Mouse (Mus musculus): ENCODE results near the gene Frem1. TPM values are rescaled to one million over a fixed set of nuclear protein-coding genes. Genes with fewer than 3 reads are reported as not detected.

Gene Frem1
- polyA plus RNA-seq, 1 experiment = 0.48 TPM

- H3K4me1 ChIP-seq (ENCODE audit: control insufficient read depth, insufficient read depth, insufficient read length, low read length) = no peaks in the 10 kb centered on the region
- no peaks in the 10 kb centered on the region for H3K27me3 ChIP-seq (ENCODE audit: control insufficient read depth, insufficient read depth, low read length)
- no peak overlapping the region for H3K4me3 ChIP-seq (ENCODE audit: low read depth, low read length)
- H3K36me3 ChIP-seq (ENCODE audit: control insufficient read depth, insufficient read depth, low read length) = no peaks in the 10 kb centered on the region
- no peak overlapping the region for H3K27ac ChIP-seq (ENCODE audit: insufficient read depth, low read depth, low read length)
- WGBS = 69% methylated on average over 4 of the region's 4 CpGs
- no peak for TF ChIP-seq CTCF (IDR thresholded peaks at IDR 0.05; ENCODE audit: extremely low read depth, insufficient read length, insufficient replicate concordance, low read depth, low read length)
- TF ChIP-seq POLR2A (IDR thresholded peaks at IDR 0.05; ENCODE audit: low read depth, low read length) = no peak
These were observed 176.6 kb downstream of the Frem1 start for GRCm38 (mm10) chr4:82875532-82875931.

- no peak overlapping the region for H3K4me3 ChIP-seq (ENCODE audit: low read depth, low read length)
- H3K27ac ChIP-seq (ENCODE audit: insufficient read depth, low read depth, low read length) = no peak overlapping the region
- WGBS = 42% methylated on average over 4 of the region's 4 CpGs
- H3K27me3 ChIP-seq (ENCODE audit: control insufficient read depth, insufficient read depth, low read length) = no peaks in the 10 kb centered on the region
- no peak for TF ChIP-seq POLR2A (IDR thresholded peaks at IDR 0.05; ENCODE audit: low read depth, low read length)
- no peaks in the 10 kb centered on the region for H3K36me3 ChIP-seq (ENCODE audit: control insufficient read depth, insufficient read depth, low read length)
- H3K4me1 ChIP-seq (ENCODE audit: control insufficient read depth, insufficient read depth, insufficient read length, low read length) = no peaks in the 10 kb centered on the region
These were observed 177.3 kb downstream of the Frem1 start for GRCm38 (mm10) chr4:82874791-82875190.

- no peaks in the 10 kb centered on the region for H3K36me3 ChIP-seq (ENCODE audit: control insufficient read depth, insufficient read depth, low read length)
- no peak overlapping the region for H3K27ac ChIP-seq (ENCODE audit: insufficient read depth, low read depth, low read length)
- H3K4me1 ChIP-seq (ENCODE audit: control insufficient read depth, insufficient read depth, insufficient read length, low read length) = peaks cover 2% of the 10 kb centered on the region; the same call in 1 of the 2 replicates
- no peak for TF ChIP-seq CTCF (IDR thresholded peaks at IDR 0.05; ENCODE audit: extremely low read depth, insufficient read length, insufficient replicate concordance, low read depth, low read length)
- TF ChIP-seq POLR2A (IDR thresholded peaks at IDR 0.05; ENCODE audit: low read depth, low read length) = no peak
- no peaks in the 10 kb centered on the region for H3K27me3 ChIP-seq (ENCODE audit: control insufficient read depth, insufficient read depth, low read length)
- no peak overlapping the region for H3K4me3 ChIP-seq (ENCODE audit: low read depth, low read length)
- 82% methylated on average over 4 of the region's 4 CpGs for WGBS
These were observed 179.6 kb downstream of the Frem1 start for GRCm38 (mm10) chr4:82872548-82872947.

DNA sequence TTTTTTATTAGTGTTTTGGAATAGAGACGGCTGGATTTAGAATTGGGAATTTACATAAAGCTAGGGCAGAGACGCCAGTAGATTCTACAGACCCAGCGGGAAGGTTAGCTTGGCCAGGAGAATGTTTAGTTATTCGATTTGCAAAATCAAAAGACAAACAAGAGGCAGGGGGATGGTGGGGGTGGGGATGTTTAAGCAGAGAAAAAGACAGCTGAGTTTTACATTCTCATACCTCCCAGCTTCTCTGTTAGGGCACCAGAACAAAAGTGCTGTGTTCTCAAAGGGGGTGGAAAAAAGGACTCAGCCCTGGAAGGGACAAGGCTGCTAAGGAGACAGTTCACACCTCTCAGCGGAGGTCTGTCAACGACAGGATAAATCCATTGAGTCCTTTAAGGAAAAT is 180.0 kb downstream of the Frem1 start:
- Histone ChIP-seq H3K27ac (ENCODE audit: insufficient read depth, low read depth, low read length) (no peak overlapping the region), H3K4me1 (ENCODE audit: control insufficient read depth, insufficient read depth, insufficient read length, low read length) (peaks cover 2% of the 10 kb centered on the region; the same call in 1 of the 2 replicates), H3K4me3 (ENCODE audit: low read depth, low read length) (no peak overlapping the region), H3K36me3 (ENCODE audit: control insufficient read depth, insufficient read depth, low read length) (no peaks in the 10 kb centered on the region), H3K27me3 (ENCODE audit: control insufficient read depth, insufficient read depth, low read length) (no peaks in the 10 kb centered on the region)
- 68% methylated on average over 6 of the region's 6 CpGs for WGBS
- TF ChIP-seq CTCF (IDR thresholded peaks at IDR 0.05; ENCODE audit: extremely low read depth, insufficient read length, insufficient replicate concordance, low read depth, low read length) = no peak
- TF ChIP-seq POLR2A (IDR thresholded peaks at IDR 0.05; ENCODE audit: low read depth, low read length) = no peak

GRCm38 (mm10) chr4:82870931-82871330 is 181.2 kb downstream of the Frem1 start:
- TF ChIP-seq POLR2A (IDR thresholded peaks at IDR 0.05; ENCODE audit: low read depth, low read length) (no peak), CTCF (IDR thresholded peaks at IDR 0.05; ENCODE audit: extremely low read depth, insufficient read length, insufficient replicate concordance, low read depth, low read length) (no peak)
- no peaks in the 10 kb centered on the region for H3K27me3 ChIP-seq (ENCODE audit: control insufficient read depth, insufficient read depth, low read length)
- WGBS = 56% methylated on average over 6 of the region's 6 CpGs
- H3K27ac ChIP-seq (ENCODE audit: insufficient read depth, low read depth, low read length) = no peak overlapping the region
- no peaks in the 10 kb centered on the region for H3K36me3 ChIP-seq (ENCODE audit: control insufficient read depth, insufficient read depth, low read length)
- H3K4me3 ChIP-seq (ENCODE audit: low read depth, low read length) = no peak overlapping the region
- H3K4me1 ChIP-seq (ENCODE audit: control insufficient read depth, insufficient read depth, insufficient read length, low read length) = peaks cover 2% of the 10 kb centered on the region; the same call in 1 of the 2 replicates

DNA sequence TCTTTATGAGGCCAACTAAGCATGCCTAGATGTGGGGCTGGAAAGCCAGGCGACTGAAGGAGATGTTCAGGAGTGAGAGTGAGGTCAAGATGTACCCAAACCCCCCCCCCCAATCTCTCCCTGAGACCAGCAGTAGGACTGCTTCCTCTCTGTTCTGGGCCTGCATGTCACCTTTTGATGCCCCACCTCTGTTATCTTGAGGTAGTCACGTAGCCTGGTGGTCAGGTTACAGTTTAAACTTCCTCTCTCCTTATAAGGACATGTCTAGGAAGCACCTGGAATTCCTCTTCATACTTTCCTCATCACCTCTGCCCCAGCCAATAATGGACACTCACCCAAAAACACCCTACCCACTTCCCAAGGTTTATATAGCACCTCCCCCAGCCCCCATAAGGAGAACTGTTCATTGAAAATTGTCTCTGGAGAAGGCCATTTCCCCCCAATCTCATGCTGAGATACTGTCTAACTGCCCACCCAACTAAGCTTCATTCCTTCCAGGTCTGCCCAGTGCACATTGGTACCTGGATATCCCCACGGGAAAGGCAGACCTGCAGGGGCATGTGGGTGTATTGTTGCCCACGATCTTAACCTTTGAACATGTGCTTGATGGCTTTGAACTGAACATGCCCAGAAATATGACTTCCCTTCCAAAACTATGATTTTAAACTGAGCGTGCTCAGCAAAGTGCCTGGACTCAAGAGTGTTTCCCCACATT is 184.3 kb downstream of the Frem1 start:
- H3K4me1 ChIP-seq (ENCODE audit: control insufficient read depth, insufficient read depth, insufficient read length, low read length) = peaks cover 2% of the 10 kb centered on the region; the same call in 1 of the 2 replicates
- no peak overlapping the region for H3K4me3 ChIP-seq (ENCODE audit: low read depth, low read length)
- H3K27me3 ChIP-seq (ENCODE audit: control insufficient read depth, insufficient read depth, low read length) = no peaks in the 10 kb centered on the region
- WGBS = 60% methylated on average over 5 of the region's 5 CpGs
- no peak overlapping the region for H3K27ac ChIP-seq (ENCODE audit: insufficient read depth, low read depth, low read length)
- H3K36me3 ChIP-seq (ENCODE audit: control insufficient read depth, insufficient read depth, low read length) = no peaks in the 10 kb centered on the region
- TF ChIP-seq CTCF (IDR thresholded peaks at IDR 0.05; ENCODE audit: extremely low read depth, insufficient read length, insufficient replicate concordance, low read depth, low read length) = no peak
- no peak for TF ChIP-seq POLR2A (IDR thresholded peaks at IDR 0.05; ENCODE audit: low read depth, low read length)

- H3K4me3 ChIP-seq (ENCODE audit: low read depth, low read length) = no peak overlapping the region
- TF ChIP-seq CTCF (IDR thresholded peaks at IDR 0.05; ENCODE audit: extremely low read depth, insufficient read length, insufficient replicate concordance, low read depth, low read length) (no peak), POLR2A (IDR thresholded peaks at IDR 0.05; ENCODE audit: low read depth, low read length) (no peak)
- 68% methylated on average over 4 of the region's 4 CpGs for WGBS
- no peaks in the 10 kb centered on the region for H3K36me3 ChIP-seq (ENCODE audit: control insufficient read depth, insufficient read depth, low read length)
- no peak overlapping the region for H3K27ac ChIP-seq (ENCODE audit: insufficient read depth, low read depth, low read length)
- H3K27me3 ChIP-seq (ENCODE audit: control insufficient read depth, insufficient read depth, low read length) = no peaks in the 10 kb centered on the region
- H3K4me1 ChIP-seq (ENCODE audit: control insufficient read depth, insufficient read depth, insufficient read length, low read length) = peaks cover 2% of the 10 kb centered on the region; the same call in 1 of the 2 replicates
These were observed 185.0 kb downstream of the Frem1 start for GRCm38 (mm10) chr4:82867111-82867510.
